Mouse (Mus musculus) cortical plate, adult 2 months (tissue): ENCODE results near the gene Thrap3.

Source experiments
- CTCF ChIP-seq: fragments of 200-500 bp; IDR thresholded peaks from 2 replicates; pipeline ENCODE4 v1.5.1; 2011; ENCODE audit warnings: mild to moderate bottlenecking, control low read depth, low read length; ENCODE audit not compliant: insufficient read depth; ENCODE audit errors: extremely low read depth
- POLR2A ChIP-seq: fragments of 200-500 bp; IDR thresholded peaks from 2 replicates; pipeline ENCODE4 v1.6.1; 2011; ENCODE audit warnings: mild to moderate bottlenecking, low read length, control low read depth; ENCODE audit not compliant: insufficient read depth; ENCODE audit errors: extremely low read depth

GRCm38 (mm10) chr4:126132636-126133264 is 69.8 kb downstream of the Thrap3 start:
- no peak for TF ChIP-seq CTCF
- TF ChIP-seq POLR2A: no peak
